Mouse (Mus musculus) frontal cortex, adult 2 months (tissue): Measurements from ENCODE around the gene Mxi1. TPM values are rescaled to one million over a fixed set of nuclear protein-coding genes. Genes with fewer than 3 reads are reported as not detected.
"Not testable (repeated sequence)": the region's sequence is repeated elsewhere in the genome, so short reads cannot be mapped to it uniquely, and the experiment has no call there.

Source experiments
- DNase-seq, 2 experiments: peaks; one replicate each; pipeline ENCODE4 v3.0.0; 2022; ENCODE audit warnings: low spot score in 1 of 2; ENCODE audit errors: extremely low spot score in 1 of 2
- polyA plus RNA-seq: library from polyadenylated mRNA; depleted of rRNA; stranded (reverse); fragments of >200 nt; gene quantifications from 2 replicates; pipeline ENCODE4 v1.2.3, GENCODE M21; 2012

Gene Mxi1
- polyA plus RNA-seq, 1 experiment = 76.6 TPM

DNA sequence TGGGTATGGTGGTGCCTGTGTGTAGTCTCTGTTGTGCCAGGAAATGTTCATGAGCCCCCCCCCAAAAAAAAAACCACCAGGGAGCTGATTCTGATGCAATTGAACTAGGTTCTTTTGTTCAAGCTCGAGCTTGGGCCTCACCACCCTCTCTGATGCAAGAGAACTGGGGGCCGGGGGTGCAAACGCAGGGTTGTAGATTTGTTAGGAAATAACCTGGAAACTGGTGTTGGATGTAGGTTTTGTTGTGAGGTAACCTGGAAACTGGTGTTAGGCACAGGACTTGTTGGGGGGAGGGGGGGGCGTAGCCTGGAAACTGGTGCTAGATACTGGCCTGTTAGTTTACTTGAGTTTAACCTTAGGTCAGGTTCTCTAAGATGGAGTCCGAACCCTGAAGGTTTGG lies 81.5 kb downstream of the Mxi1 start:
- DNase-seq = no peak

DNA sequence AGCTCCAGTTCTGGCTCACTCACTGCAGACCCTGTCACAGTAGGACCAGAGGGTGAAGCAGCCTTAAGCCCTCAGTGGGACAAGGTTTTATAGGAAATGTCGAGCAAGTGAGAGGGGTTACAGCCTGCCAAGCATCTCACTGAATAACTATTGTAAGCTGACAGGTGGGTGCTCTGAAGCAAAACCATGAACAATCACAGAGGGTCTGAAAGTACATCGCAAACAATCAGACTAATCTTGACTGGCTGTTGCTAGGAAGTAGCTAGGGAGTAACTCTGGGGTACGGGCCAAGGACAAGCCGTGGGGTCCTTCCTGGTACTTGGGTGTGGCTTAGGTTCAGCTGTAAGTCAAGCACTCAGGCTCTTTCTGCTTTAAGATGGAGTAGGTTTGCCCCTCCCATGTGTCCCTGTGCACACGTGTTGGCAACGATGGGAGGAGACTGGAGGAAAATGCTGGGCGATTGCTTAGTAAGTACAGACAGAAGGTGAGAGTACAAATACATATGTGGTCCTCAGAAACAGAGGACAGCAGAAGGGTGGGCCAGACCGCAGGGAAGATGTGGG lies 82.5 kb downstream of the Mxi1 start:
- no peak for DNase-seq

DNA sequence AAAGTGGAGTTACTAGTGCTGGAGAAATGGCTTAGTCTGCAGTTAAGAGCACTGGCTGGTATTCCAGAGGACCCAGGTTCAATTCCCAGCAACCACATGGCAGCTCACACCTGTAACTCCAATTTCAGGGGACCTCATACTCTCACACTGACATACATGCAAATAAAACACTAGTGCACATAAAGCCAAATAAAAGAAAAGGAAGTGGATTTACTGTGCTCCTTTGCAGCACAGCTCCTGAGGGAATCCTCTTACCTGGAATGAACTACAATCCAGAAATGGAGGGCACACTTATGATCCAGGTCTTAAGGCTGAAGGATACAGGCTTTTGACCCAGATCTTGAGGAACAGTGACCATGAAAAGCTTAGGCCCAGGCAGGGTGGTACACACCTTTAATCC lies 83.3 kb downstream of the Mxi1 start:
- DNase-seq = no peak

DNA sequence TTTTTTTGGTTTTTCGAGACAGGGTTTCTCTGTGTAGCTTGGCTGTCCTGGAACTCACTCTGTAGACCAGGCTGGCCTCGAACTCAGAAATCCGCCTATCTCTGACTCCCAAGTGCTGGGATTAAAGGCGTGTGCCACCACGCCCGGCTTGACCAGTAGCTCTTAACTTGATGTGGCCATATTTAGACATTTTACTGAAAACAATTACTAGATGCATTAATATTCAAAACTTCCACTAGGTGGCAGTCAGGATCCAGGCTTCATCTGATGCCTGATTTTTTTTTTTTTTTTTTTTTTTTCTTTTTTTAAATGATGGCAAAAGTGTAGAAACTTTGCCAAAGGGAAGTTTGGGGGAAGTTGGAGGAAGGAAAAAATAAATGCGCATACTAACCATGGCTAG lies 84.2 kb downstream of the Mxi1 start:
- peak in 1 of 2 experiments; percentile 79 for DNase-seq

DNA sequence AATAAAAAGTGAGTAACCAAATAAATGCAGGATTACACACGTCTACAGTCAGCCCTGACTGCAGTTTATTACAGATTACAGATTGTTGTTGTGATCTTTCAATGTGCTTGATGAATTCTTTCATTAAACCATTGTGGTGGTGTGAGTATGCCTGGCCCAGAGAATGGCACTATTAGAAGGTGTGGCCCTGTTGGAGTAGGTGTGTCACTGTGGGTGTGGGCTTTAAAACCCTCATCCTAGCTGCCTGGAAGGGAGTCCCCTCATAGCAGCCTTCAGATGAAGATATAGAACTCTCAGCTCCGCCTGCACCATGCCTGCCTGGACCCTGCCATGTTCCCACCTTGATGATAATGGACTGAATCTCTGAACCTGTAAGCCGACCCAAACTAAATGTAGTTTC lies 84.6 kb downstream of the Mxi1 start:
- DNase-seq = not testable (repeated sequence)

GRCm38 (mm10) chr19:53395805-53396204 lies 85.5 kb downstream of the Mxi1 start:
- not testable (repeated sequence) for DNase-seq

- DNase-seq = no peak
Observed at GRCm38 (mm10) chr19:53397451-53398233, 87.3 kb downstream of the Mxi1 start.

DNA sequence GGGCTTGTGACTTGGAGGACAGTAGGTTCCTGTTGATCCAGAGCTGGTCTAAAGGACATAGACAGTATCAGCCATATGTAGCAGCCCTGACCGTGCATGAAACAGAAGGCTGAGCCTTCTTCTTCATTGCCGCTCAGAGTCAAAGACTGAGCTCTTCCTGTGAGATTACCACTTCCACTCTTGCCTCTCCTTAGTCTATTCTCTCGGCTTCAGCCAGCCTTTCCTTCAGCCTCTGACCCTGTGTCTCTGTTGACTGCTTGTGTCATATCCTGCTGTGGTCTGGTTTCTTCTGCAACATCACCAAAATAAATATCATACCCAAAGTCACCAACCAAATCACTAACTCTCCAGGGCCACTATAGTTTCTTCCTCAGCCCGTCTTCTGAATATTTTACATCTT lies 88.9 kb downstream of the Mxi1 start:
- no peak for DNase-seq

GRCm38 (mm10) chr19:53400332-53401110 lies 90.2 kb downstream of the Mxi1 start:
- DNase-seq = no peak

- DNase-seq = no peak
Observed at GRCm38 (mm10) chr19:53402741-53403432, 92.6 kb downstream of the Mxi1 start.

DNA sequence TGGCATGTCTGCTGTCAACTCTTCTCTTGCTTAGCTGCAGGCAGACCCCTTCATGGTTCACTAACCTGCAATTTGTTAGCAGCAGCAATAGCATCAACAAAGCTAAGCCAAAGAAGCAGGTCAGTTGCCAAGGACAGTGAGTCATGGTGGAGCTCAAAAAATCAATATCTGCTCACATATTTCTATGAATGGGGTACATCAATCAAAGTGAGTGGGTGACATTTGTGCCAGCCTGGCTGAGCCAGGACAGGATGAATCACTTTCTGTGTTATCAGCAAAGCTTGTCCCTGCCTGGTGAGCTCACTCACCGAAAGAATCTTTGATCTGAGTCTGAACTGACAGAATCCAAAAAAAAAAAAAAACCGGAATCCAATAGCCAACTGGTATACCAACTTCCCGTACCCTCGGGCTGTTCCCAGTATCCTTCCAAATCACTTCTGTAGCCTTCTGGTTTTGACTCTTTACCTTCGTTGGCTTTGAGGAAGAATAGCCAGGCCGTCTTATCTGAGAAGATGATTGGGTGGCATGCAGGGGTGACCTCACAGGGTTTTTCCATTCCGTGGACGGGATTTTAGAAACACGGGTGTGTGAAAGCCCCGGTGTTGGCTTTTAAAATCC lies 94.0 kb downstream of the Mxi1 start:
- DNase-seq = no peak

DNA sequence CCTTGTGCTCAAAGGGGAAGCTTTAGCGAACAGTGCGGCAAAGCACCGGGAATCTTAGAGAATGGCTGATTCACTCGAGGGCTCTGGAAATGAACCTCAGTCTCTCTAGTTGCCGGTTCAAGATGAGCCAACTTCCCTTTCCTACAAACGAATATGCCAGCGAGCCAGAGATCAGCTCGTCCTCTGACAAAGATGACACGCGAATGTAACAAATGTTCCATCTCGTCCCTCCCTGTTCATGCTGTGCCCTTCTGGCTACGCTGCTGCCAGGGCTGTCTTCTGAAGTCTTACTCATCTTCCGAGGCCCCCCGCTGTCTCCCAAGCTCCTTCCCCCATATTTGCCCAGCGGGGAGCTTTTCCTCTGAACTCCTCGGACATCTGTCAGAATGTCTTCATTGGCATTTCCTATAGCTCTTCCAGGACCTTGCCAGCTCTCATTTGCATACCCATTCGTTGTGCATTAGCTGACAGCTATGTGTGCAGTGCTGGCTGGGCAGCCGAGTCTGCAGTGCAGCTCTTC lies 94.6 kb downstream of the Mxi1 start:
- DNase-seq = no peak

DNA sequence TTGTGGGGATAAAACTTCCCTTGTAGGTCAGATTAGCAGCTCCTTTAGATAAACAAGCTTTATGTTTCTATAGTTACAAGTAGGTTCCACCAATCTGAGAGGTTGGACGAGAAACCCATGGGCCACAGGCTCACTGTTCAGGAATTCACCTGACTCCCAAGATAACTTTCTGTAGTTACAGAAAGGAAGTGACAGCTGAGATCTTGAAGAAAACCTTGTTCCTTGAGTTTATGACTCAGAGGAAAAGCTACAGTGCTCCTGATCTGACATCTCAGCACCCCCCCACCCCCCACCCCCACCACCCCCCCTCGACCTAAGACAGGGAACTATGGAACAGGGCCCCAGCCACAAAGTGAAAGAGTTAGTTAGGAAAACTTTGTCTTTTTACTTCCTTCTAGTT lies 95.5 kb downstream of the Mxi1 start:
- DNase-seq = no peak

GRCm38 (mm10) chr19:53407350-53407749 lies 97.0 kb downstream of the Mxi1 start:
- no peak for DNase-seq

DNA sequence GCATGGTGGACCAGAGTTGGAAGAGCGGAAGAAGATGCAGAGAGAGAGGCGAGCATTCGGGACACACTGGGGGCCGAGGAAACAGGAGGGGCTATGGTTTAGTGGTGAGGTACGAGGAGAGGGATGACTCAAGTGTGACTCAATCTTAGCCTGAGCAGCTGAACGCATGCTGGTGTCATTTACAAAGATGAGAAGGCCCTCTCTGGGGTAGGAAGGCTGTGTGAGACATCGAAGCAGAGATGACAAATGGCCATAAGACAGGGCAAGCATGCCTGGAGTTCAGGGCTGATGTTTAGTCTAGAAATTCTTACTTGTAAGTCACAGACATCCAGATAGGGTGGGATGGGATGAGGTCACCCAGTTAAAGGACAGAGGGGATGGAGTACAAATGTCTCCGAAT lies 98.1 kb downstream of the Mxi1 start:
- DNase-seq = no peak

DNA sequence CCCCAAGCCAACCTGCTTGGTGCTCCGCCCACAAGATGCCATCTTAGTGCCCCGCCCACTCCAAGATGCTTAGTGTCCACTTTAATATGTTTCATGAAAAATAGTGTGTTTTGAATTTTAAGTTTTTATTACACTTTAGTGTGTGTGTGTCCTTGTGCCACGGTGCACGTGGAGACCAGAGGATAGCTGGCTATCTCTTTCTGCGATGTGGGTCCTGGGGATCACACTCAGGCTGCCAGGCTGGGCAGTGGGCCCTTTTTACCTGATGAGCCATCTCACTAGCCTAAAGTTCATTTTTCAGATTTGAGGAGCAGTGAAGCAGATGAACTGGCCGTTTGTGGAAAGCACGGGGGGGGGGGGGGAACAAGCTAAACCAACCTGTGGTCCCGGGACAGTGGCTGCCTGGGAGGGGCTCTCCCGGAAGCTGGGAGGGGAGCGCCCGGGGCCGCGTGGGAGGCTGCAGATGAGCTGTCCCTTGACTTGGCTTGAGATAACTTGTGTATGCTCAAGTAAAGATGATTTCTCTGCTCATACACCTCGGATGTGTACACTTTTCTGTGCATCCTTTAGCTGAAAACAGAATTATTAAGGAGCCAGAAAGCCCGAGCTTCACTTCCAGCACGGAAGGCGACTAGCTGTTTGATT lies 99.5 kb downstream of the Mxi1 start:
- no peak for DNase-seq

DNA sequence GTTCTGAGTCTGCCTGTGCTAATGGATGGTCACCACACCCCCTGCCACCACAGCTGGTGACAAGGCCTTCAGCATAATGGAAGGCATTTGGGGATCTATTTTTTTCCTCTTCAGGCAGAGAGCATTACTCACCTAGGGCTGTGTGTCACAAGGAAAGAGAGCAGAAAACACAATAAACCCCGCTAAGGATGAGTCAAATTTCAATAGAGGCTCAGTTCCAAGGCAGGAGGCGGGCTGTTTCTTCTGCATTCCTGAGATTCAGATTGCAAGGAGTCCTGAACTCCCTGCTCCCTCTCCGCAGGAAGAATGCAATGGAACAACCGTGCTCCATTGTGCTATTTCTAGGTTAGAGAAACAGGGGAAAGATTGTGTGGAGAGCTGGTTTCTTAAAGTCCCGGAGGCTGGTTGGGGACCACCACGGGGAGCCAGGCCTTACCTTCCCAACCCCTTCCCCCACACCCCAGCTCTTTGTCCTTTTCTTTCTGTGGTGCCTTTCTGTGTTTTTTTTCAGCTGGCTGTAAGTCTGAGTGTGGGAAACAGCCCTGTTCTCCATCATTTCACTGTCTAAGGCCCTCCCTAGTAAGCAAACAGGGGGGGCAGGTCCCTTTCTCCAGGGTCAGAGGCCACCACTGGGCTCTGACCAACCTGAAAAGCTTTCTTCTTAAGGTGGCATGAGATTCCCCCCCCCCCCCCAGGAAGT lies 102.0 kb downstream of the Mxi1 start:
- DNase-seq = peak in 1 of 2 experiments; percentile 71

- no peak for DNase-seq
Observed at GRCm38 (mm10) chr19:53413617-53414380, 103.5 kb downstream of the Mxi1 start.

DNA sequence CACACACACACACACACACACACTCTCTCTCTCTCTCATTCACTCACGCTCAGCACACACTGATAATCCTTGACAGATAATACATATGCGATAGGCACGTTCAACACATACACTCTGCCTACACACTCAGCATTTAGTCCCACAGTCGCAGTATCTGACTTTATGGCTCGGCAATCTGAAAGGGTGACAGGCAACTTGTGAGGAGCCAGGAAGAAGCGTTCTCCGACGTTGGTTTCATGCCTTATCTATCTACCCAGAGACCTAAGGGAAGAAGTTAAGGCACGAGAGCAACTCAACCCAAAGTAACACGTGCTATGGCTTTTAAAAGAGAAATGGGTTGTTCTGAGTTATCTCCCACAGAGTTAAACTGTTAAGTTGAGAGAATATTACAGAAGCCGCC lies 104.3 kb downstream of the Mxi1 start:
- no peak for DNase-seq
